Mouse (Mus musculus) liver, embryonic 12.5 days (tissue): ENCODE data around the gene Anks3. TPM values are rescaled to one million over a fixed set of nuclear protein-coding genes. Genes with fewer than 3 reads are reported as not detected.

ENCODE experiments used
- ATAC-seq: fragments of 200-750 bp; cut with Nextera tagmentation; 2 replicates; pipeline ENCODE4 v1.8.0; 2017; ENCODE audit warnings: moderate number of reproducible peaks, mild to moderate bottlenecking, moderate library complexity
- H3K27ac ChIP-seq: fragments of 300-500 bp; sonication (generic); 2 replicates; pipeline ENCODE4 v1.5.1; 2016; ENCODE audit warnings: mild to moderate bottlenecking
- H3K27me3 ChIP-seq: fragments of 300-500 bp; sonication (generic); replicated peaks from 2 replicates; pipeline ENCODE4 v1.6.1; 2016; ENCODE audit warnings: mild to moderate bottlenecking, moderate library complexity
- H3K36me3 ChIP-seq: fragments of 300-500 bp; sonication (generic); 2 replicates; pipeline ENCODE4 v1.6.1; 2016; ENCODE audit warnings: mild to moderate bottlenecking, moderate library complexity
- H3K4me1 ChIP-seq: fragments of 300-500 bp; sonication (generic); 2 replicates; pipeline ENCODE4 v1.6.1; 2016
- H3K4me2 ChIP-seq: fragments of 300-500 bp; sonication (generic); 2 replicates; pipeline ENCODE4 v1.6.1; 2016; ENCODE audit warnings: mild to moderate bottlenecking, moderate library complexity
- H3K4me3 ChIP-seq: fragments of 300-500 bp; sonication (generic); 2 replicates; pipeline ENCODE4 v1.5.1; 2016; ENCODE audit warnings: mild to moderate bottlenecking, moderate library complexity
- H3K9ac ChIP-seq: fragments of 300-500 bp; sonication (generic); 2 replicates; pipeline ENCODE4 v1.6.1; 2016; ENCODE audit warnings: mild to moderate bottlenecking, moderate library complexity
- H3K9me3 ChIP-seq: fragments of 300-500 bp; sonication (generic); replicated peaks from 2 replicates; pipeline ENCODE4 v1.6.1; 2016; ENCODE audit warnings: mild to moderate bottlenecking, moderate library complexity
- WGBS: fragments of 180-500 bp; shearing (Covaris S2); methylation state at CpG from one replicate; pipeline ENCODE4 v1.1.7; 2016; ENCODE audit not compliant: insufficient replicate concordance; 5-methylcytosine and 5-hydroxymethylcytosine counted together
- polyA plus RNA-seq: library from polyadenylated mRNA; unstranded; fragments of >200 nt; fragmentation: Nextera tagmentation; extraction: Ambion mirVana; gene quantifications from 2 replicates; pipeline ENCODE4 v1.2.1, GENCODE M21; 2016

Anks3 gene
- polyA plus RNA-seq, 1 experiment from 2014 or later: 16.8 TPM

DNA sequence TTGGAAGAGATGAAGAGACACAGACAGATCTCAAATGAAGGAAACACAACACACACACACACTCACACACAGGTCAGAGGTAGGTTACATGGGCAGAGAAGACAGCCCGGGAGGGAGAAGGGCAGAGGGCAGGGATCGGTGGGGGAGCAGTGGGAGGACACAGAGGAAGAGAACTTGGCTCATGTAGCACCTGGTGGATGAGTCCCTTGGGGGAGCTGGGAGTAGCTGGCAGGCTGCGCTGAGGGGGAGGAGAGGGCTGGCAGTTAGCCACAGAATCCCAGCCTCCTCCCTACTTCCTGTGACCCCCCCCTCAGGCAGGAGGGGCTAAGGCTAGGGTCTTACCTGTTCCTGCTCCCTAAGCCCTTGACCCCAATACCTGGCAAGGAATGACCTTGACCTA lies 33.5 kb upstream of the Anks3 start, which contains the start of gene Sept12:
TSS of gene Sept12 (minus strand) at position 300 of the 400 bp plus-strand sequence.
- H3K27ac ChIP-seq: no peak within 1 kb of the TSS
- WGBS: 35% methylated on average over 3 of the region's 3 CpGs
- no peaks in the 10 kb centered on the region for H3K36me3 ChIP-seq
- 0 out of 2 replicates have a peak, but pooled peaks cover 6% of the 10 kb centered on the region for H3K4me1 ChIP-seq
- ATAC-seq: no peak
- H3K4me3 ChIP-seq: no peak within 1 kb of the TSS
- no peaks in the 10 kb centered on the region for H3K9me3 ChIP-seq
- H3K4me2 ChIP-seq: no peak within 1 kb of the TSS
- no peak within 1 kb of the TSS for H3K9ac ChIP-seq
- no peaks in the 10 kb centered on the region for H3K27me3 ChIP-seq

DNA sequence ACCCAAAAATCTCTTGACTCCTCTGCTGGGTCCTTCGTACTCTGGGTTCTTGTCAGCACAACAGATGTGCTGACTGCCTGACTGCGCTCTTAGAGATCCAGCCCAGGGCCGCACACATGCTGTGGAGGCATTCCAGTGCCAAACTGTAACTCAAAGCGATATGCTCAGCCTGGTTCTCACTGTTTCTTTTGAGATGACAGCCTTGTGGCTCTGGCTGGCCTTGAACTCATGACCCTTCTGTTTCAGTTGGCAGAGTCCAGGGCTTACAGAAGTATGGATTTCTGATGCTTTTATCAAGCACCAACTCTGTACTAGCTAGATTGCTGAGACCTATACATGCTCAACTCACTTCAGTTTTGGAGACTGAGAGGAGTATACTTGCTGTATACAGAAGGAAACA lies 29.3 kb upstream of the Anks3 start:
- Histone ChIP-seq H3K9ac (no peak overlapping the region), H3K4me2 (no peak overlapping the region), H3K27me3 (no peaks in the 10 kb centered on the region), H3K4me1 (0 out of 2 replicates have a peak, but pooled peaks cover 6% of the 10 kb centered on the region), H3K36me3 (no peaks in the 10 kb centered on the region), H3K27ac (no peak overlapping the region), H3K4me3 (no peak overlapping the region), H3K9me3 (no peaks in the 10 kb centered on the region)
- no peak for ATAC-seq
- WGBS: 77% methylated on average over 4 of the region's 4 CpGs

DNA sequence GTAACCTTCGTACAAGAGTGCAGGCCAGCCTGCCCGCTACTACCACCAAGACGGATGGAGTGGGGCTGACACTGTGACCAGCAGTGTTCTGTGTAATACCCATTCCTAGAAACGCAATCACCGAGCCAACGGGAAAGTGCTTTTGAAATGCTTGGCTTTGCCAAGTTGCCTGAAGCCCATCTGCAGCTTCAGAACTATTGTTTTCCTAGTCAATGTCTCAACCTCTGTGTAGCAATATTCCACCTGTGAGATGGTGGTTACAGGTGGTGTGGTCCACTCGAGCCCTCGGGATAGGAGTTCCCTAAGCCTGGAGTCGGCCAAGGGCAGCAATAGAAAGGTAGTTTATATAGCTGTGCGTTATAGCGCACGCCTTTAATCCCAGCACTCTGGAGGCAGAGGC lies 20.7 kb upstream of the Anks3 start:
- no peaks in the 10 kb centered on the region for H3K4me1 ChIP-seq
- no peak overlapping the region for H3K9ac ChIP-seq
- no peak for ATAC-seq
- no peak overlapping the region for H3K4me2 ChIP-seq
- WGBS: 80% methylated on average over 12 of the region's 12 CpGs
- no peaks in the 10 kb centered on the region for H3K27me3 ChIP-seq
- no peaks in the 10 kb centered on the region for H3K9me3 ChIP-seq
- no peaks in the 10 kb centered on the region for H3K36me3 ChIP-seq
- no peak overlapping the region for H3K27ac ChIP-seq
- no peak overlapping the region for H3K4me3 ChIP-seq

DNA sequence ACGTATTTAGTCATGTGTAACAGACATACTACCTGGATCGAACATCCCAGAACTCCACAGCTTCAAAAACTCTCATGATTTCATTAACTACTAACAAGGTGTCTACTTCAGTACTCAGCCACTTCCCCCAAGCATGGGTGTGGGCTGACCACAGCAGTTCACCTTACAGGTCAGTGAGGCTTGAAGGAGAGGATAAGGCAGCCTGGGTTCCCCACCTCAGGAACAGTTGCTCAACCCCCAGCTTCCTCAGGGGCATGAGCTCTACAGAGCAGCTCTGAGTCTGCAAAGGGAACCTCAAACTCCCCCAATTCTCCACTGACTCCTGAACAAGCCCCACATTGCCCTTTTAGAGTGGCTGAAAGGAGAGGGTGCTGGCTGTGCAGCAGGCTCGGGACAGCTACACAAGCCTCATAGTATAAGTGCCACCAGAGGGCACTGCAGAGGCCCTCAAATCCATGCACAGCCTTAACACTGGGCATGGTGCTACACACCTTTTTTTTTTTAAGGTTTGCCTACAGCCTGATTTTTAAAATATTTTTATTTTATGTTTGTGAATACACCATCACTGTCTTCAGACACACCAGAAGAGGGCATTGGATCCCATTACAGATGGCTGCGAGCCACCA lies 15.9 kb upstream of the Anks3 start:
- no peaks in the 10 kb centered on the region for H3K9me3 ChIP-seq
- no peak overlapping the region for H3K4me3 ChIP-seq
- WGBS: 52% methylated on average over 4 of the region's 4 CpGs
- no peaks in the 10 kb centered on the region for H3K36me3 ChIP-seq
- H3K4me2 ChIP-seq: no peak overlapping the region
- H3K27me3 ChIP-seq: peaks cover 14% of the 10 kb centered on the region; the same call in 1 of the 2 replicates
- ATAC-seq: peak; percentile 57; the same call in 1 of the 2 replicates
- peaks cover 9% of the 10 kb centered on the region; the same call in 1 of the 2 replicates for H3K4me1 ChIP-seq
- H3K27ac ChIP-seq: no peak overlapping the region
- H3K9ac ChIP-seq: no peak overlapping the region

DNA sequence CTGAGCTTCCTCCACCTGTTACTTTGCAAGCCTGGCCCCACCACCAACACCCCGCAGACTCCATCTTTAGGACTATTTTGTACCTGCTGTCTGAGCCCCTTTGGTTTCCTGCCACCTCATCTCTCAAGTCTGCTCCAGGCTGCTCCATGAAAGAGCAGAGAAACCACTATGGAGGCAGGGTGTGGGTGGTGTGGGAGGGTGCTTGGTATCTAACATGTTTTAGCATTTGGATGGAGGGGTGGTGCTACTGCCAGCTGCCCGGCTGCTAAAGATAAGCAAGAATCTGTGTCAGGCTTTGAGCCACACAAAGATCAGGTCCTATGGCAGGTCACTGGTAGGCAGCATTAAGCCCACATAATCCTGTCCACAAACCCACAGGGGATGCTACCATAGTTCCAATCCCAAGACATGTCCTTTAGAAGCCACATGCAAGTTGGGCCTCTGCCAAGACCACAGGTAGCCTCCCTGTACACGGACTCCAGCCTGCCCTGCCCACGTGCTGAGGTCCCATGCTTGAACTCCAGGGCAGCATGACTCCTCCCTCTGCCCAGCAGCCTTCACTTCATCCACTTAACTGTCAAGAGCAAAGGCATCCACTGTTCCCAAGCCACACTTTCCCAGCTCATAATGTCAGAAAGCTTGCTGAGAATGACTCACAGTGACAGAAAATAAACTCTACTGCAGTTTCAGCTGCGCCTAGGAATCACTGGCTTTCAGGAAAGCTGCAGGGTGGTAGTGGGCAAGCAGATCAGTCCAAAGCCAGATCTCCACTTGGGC lies 14.5 kb upstream of the Anks3 start:
- Histone ChIP-seq H3K9me3 (no peaks in the 10 kb centered on the region), H3K9ac (no peak overlapping the region), H3K27ac (no peak overlapping the region), H3K36me3 (no peaks in the 10 kb centered on the region), H3K4me1 (peaks cover 9% of the 10 kb centered on the region; the same call in 1 of the 2 replicates), H3K4me3 (no peak overlapping the region), H3K4me2 (no peak overlapping the region), H3K27me3 (peaks cover 14% of the 10 kb centered on the region; the same call in 1 of the 2 replicates)
- WGBS: 45% methylated on average over 5 of the region's 5 CpGs
- no peak for ATAC-seq

DNA sequence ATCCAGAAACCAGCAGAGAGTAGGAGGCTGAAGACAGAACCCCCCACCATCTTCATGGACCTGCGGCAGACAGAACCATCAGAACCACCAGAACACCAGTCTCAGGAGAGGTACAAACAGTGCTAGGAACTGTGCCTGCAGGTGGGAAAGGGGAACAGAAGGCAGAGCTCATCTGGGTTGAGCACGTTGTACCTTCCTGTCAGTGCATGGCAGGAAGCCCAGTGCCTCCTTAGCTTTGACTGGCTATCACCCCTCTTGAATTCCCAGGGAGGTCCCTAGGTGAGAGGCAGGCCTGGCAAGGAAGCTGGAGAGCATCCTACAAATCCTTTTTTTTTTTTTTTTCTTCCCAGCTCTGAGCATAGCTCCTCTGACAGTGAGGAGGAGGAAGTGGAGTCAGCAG lies 12.2 kb upstream of the Anks3 start:
- Histone ChIP-seq H3K36me3 (no peaks in the 10 kb centered on the region), H3K9ac (no peak overlapping the region), H3K4me1 (peaks cover 15% of the 10 kb centered on the region; the same call in 1 of the 2 replicates), H3K27me3 (peaks cover 14% of the 10 kb centered on the region; the same call in 1 of the 2 replicates), H3K9me3 (no peaks in the 10 kb centered on the region), H3K27ac (no peak overlapping the region), H3K4me2 (no peak overlapping the region), H3K4me3 (no peak overlapping the region)
- WGBS: 47% methylated on average over 2 of the region's 2 CpGs
- no peak for ATAC-seq

DNA sequence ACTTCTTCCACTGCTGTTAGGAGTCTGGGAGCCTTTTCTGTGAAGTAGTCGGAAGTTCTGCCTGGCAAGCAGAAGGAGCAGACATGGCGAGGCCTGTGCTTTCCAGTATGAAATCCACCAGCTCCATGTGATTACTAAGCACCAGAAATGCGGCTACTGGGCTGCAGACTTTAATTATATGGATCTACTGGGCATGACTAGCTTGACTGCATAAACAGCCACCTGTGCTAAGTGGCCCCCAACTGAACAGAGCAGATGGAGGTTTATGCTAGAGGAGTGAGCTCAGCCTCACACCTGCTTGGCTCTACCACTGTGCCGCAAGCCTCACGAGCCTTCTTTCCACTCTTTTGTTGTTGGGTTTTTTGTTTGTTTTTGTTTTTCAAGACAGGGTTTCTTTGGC lies 10.5 kb upstream of the Anks3 start:
- H3K4me3 ChIP-seq: no peak overlapping the region
- H3K4me1 ChIP-seq: peaks cover 15% of the 10 kb centered on the region; the same call in 1 of the 2 replicates
- 74% methylated on average over 5 of the region's 5 CpGs for WGBS
- no peaks in the 10 kb centered on the region for H3K36me3 ChIP-seq
- peaks cover 14% of the 10 kb centered on the region; the same call in 1 of the 2 replicates for H3K27me3 ChIP-seq
- no peak for ATAC-seq
- no peak overlapping the region for H3K4me2 ChIP-seq
- H3K9me3 ChIP-seq: no peaks in the 10 kb centered on the region
- H3K9ac ChIP-seq: no peak overlapping the region
- H3K27ac ChIP-seq: no peak overlapping the region

DNA sequence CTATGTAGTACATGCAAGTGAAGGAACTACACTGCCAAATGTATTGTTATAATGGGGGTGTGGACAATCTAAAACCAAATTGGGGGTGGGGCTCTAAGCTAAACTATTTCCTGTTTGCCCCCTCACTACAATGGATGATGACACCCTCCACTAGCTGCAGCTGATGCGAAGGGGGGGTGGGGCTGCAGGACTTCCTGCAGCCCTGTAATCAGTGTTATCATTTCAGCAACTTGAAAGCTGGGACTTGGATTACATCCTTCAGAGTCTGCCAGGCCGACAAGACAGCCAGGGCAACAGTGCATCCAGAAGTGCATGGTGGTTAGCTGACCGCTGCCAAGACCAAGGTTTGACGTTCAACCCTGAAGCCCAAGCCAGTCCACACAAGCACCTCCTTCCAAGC lies 7.6 kb upstream of the Anks3 start:
- ATAC-seq: no peak
- 0 out of 2 replicates have a peak, but pooled peaks cover 6% of the 10 kb centered on the region for H3K4me1 ChIP-seq
- no peak overlapping the region for H3K9ac ChIP-seq
- no peak overlapping the region for H3K4me3 ChIP-seq
- H3K9me3 ChIP-seq: no peaks in the 10 kb centered on the region
- H3K27ac ChIP-seq: no peak overlapping the region
- H3K36me3 ChIP-seq: no peaks in the 10 kb centered on the region
- WGBS: 40% methylated on average over 4 of the region's 4 CpGs
- H3K4me2 ChIP-seq: no peak overlapping the region
- H3K27me3 ChIP-seq: 0 out of 2 replicates have a peak, but pooled peaks cover 6% of the 10 kb centered on the region

DNA sequence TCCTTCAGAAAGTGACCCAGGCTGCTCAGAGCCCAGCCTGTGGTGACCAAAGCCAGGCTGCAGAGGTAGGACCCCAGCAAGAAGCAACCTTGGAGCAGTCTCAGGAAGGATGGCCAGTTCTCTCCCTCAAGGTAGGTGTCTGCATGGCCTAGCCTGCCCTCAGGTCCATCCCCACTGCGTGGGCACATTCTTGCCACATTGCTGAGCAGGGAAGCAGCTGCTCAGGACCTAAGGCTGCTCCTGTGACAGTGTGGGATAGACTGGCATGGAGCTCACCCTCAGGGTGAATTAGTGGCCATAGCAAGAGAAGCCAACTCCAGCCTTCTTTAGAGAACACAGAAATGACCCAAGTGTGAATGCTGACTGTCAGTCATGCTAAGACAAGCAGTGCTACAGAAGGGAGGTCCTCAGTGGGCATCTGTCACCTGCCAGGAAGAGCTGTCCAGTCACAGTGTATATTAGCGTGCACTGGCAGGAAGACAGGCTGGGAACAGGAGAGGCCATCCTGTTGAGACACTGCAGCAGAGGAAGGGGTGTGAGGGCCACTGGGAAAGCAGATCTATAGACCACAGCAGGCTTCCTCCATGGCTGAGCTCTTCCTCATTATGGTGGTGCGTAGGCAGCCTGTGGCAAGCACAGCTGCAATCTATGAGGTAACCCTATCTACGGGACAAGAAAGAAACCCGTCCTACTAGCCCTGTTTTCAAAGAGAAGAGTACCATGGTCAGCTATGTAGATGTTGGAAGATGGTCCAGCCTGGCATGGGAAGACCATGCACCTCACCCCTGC lies 5.2 kb upstream of the Anks3 start:
- 0 out of 2 replicates have a peak overlapping the region, but pooled peaks have one; percentile 13 for H3K9ac ChIP-seq
- H3K27me3 ChIP-seq: no peaks in the 10 kb centered on the region
- WGBS: 46% methylated on average over 5 of the region's 5 CpGs
- H3K9me3 ChIP-seq: no peaks in the 10 kb centered on the region
- H3K36me3 ChIP-seq: no peaks in the 10 kb centered on the region
- peaks cover 13% of the 10 kb centered on the region for H3K4me1 ChIP-seq
- no peak overlapping the region for H3K4me3 ChIP-seq
- no peak; the same call in 1 of the 2 replicates for ATAC-seq
- no peak overlapping the region for H3K27ac ChIP-seq
- H3K4me2 ChIP-seq: no peak overlapping the region

DNA sequence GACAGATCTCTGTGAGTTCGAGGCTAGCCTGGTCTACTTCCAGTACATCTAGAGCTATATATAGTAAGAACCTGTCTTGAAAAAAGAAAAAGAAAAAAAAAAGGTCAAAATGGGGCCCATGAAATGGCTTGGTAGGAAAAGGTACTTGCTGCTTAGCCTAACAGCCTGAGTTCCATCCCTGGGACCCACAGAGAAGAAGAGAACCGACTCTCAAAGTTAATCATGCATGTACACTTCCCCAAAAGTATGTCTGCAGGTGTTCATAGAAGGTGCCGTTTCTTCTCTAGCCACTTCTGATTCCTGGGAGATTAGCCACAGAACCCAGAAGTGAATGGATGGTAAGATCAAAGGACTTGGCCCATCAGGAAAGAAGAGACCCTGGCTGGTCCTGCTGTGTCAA lies 4.4 kb upstream of the Anks3 start:
- no peak for ATAC-seq

DNA sequence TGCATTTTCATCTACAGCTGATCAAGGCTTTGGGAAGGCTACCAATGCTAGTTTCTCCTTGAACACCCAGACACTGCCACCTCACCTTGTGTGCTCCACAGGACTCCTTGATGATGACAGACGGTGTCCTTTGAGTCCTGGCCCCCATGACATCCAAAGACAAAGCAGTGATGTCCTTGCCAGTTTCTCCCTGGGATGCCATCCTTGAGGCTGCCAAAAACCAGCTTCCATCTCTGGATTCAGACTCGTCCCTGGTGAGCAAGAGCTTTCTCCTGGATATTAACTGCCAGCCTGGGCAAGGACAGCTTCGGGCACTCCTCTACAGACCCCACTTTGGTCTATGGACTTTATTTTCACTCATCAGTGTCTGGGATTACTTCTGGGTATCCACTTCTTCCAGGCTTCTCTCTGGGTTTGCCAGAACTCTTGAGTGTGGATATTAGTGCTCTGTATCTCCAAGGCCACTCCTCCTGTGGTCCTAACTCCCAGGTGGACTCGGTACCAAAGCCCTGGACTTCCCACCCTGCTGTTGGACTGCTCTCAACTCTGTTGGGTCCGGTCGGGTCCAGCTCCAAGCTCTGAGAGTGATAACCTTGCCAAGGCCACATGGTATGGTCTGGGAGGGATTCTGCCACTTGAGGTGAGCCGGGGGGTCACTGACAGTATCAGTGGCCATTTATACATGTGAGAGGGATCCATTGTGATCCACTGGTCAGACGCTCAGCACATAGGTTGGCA lies 1.6 kb upstream of the Anks3 start:
- Histone ChIP-seq H3K36me3 (no peaks in the 10 kb centered on the region), H3K9me3 (no peaks in the 10 kb centered on the region), H3K4me3 (peak overlapping the region; percentile 92), H3K4me2 (peak overlapping the region; percentile 82), H3K4me1 (peaks cover 28% of the 10 kb centered on the region), H3K9ac (no peak overlapping the region), H3K27me3 (no peaks in the 10 kb centered on the region), H3K27ac (no peak overlapping the region)
- 76% methylated on average over 8 of the region's 8 CpGs for WGBS
- no peak for ATAC-seq

More for the DNA sequence above, 4.4 kb upstream of the Anks3 start:
- H3K27me3 ChIP-seq: no peaks in the 10 kb centered on the region
- 63% methylated on average over 3 of the region's 3 CpGs for WGBS
- H3K36me3 ChIP-seq: no peaks in the 10 kb centered on the region
- H3K4me1 ChIP-seq: peaks cover 15% of the 10 kb centered on the region
- H3K9ac ChIP-seq: no peak overlapping the region
- H3K9me3 ChIP-seq: no peaks in the 10 kb centered on the region
- no peak overlapping the region for H3K4me2 ChIP-seq
- H3K4me3 ChIP-seq: no peak overlapping the region
- H3K27ac ChIP-seq: no peak overlapping the region
